Mouse (Mus musculus) cerebellum, adult 11 months (tissue): ENCODE data around the gene Gngt2.
A peak's percentile ranks its signal among the peaks of the same experiment; 100 is the strongest.

Experiments
- DNase-seq: peaks from one replicate; pipeline ENCODE4 v3.0.0; 2022

The Gngt2 gene

DNA sequence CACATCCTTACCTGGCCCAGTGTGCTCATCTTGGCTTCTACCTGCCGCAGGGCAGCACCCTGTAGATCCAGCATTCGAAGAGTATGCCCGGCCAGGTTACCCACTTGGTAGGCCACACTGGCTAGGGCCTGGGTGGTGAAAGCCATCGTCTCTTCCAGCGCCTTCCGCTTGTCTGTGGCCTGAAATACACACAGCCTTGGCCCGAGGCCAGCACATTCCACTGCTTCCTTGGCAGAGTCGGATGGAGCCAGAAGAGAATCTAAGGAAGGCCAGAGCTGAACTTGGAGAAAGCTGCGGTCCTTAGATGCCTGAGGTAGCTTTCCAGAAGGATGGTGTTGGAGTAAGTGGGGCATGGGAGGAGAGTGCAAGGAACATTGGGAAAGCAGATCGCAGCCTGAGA, at the start of gene Gngt2:
Gene Gngt2 (plus strand): TSS at position 158 of the 400 bp plus-strand sequence.
- no peak for DNase-seq

DNA sequence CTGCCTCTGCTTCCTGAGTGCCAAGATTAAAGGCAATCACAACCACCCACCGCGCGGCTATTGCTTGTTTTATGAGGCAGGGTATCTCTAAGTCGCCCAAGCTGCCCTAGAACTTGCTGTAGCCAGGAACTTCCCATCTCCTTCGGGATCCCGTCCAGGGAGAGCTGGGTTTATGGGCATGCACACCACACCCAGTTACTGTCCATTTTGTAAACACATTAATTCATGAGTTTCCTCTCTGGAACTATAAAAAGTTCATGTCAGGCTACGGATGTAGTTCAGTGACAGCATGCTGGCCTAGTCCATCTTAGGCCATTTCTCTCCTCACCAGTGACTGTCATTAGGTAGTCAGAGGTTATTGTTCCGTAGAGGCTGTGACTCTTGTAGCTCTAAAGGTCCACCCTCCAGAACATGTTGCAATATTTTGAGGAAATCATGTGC, 47.5 kb upstream of the Gngt2 start:
- no peak for DNase-seq

DNA sequence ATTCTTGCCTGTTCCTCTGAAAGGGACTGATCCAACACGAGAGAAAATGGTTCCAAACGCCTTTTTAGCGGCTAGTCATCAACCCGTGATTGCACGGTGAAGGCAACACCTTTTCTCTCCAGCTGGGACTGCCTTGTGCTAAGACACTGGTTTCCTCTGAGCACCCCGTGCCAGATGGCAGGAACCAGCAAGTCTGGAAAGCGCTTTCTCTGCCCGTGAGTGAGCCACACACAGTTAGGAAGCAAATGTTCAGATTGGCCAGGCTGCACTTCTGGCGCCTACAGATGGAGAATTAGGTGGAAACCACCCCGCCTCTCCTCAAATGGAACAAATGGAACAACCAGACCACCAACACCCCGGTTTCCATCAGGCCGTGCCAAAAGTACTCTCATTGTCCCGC, 45.2 kb upstream of the Gngt2 start:
- DNase-seq = peak; percentile 14

DNA sequence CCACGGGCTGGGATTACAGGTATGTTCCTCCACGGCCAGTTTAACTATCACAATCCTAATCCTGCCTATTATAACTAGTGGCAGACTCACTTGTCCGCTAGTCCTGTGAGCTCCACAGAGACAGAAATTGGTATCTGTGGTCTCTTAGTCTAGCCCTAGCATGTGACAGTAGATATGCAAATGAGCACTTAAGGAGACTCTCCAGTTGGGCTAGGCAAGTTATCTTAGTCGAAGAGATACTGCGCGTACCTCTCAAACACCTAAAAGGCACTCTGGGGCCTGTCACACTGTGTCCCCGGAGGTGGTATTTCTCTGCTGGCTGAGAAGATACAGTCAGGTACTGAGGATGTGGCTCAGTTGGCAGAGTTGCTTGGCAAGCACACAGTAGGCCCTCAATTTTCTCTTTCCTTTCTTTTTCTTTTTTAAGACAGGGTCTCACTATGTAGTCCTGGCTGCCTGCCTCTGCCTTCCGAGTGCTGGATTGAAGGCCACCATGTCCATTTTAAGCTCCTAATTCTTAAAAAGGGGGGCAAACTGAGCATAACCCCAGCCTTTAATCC, 44.0 kb upstream of the Gngt2 start:
- no peak for DNase-seq

DNA sequence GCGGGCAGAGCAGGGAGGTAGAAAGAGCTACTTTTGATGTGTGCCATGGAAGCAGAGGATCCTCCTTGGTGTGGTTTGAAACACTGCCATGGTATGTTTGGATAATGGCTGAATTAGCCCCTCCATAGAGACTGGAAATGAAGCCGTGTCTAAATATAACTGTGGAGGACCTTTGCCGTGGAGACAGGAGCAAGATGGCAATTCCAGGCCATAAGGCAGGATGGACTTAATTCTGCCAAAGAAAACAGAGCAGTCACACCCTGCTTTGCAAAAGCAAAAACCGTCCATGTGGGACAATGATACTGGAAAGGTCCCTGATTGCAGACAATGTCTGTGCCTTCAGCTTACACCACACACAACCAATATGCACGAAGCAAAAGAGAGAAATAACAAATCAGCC, 42.8 kb upstream of the Gngt2 start:
- DNase-seq = no peak

DNA sequence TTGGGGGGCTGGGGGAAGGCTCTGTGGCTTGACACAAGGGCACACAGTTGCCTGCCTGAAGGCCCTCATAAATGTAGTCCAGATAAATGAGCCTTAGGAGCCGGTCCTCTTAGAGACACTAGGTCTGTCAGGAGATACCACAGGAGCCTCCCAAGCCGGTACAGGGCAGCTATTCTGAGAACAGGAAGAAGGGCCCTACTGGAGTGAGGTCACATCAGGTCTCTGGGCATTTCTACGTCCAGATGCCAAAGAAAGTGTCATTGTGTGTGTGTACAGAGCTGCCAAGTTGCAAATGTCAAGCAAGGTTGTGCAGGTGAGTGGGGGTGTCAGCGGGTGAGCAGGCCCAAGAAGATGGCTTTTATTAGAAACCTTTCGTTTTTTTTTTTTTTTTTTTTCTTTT, 41.4 kb upstream of the Gngt2 start:
- DNase-seq = no peak

DNA sequence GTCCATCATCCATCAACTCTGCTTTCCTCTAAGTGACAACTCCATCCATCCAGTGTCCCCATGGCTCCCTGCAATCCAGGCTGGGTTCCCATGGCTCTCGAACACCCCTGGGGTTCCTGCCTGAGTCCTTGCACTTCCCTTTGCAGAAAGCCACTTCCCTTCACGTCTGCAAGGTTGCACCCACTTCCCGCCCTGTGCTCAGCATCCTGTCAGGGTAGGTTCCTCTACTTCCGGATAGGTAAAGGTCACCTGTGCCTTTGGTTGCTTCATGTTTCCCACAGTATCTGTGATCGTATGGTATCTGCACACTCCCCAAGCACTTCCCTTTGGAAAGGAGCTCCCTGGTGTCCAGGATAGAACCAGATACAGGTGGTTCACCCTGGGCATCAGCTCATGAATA, 32.0 kb upstream of the Gngt2 start:
- DNase-seq = no peak

DNA sequence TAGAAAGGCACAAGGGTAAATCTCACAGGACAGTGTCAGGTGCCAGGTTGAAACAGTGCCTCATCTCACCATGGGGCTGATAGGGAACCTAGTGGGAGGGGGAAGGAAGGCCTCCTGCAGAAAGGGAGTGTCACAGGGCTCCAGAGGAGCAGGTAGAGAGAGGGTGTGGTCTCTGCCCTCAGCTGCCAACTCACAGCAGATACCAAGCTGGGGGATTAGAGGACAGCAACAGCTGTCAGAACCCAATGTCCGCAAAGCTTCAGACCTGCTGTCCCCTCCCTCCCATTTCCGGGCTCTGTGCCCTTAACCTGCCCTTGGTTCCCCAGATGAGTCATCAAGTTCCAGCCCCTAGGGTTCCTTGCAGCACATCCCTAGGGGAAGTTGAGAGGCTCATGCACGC, 31.5 kb upstream of the Gngt2 start:
- DNase-seq = no peak

DNA sequence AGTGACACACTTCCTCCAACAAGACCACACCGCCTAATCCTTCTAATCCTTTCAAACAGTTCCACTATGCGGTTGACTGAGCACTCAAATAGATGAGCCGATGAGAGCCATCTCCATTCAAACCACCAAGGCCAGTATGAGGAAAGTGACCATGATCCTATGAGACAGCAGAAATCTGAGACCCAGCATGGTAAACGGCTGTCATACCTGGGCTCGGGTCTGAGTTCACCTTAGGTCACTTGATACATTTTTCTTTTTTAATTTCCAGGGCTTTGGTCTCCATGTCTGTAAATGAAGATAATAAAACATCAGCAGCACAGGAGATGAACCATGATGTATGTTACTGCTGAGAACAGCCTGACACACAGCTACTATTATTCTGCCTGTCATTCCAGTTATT, 29.1 kb upstream of the Gngt2 start:
- DNase-seq = no peak

DNA sequence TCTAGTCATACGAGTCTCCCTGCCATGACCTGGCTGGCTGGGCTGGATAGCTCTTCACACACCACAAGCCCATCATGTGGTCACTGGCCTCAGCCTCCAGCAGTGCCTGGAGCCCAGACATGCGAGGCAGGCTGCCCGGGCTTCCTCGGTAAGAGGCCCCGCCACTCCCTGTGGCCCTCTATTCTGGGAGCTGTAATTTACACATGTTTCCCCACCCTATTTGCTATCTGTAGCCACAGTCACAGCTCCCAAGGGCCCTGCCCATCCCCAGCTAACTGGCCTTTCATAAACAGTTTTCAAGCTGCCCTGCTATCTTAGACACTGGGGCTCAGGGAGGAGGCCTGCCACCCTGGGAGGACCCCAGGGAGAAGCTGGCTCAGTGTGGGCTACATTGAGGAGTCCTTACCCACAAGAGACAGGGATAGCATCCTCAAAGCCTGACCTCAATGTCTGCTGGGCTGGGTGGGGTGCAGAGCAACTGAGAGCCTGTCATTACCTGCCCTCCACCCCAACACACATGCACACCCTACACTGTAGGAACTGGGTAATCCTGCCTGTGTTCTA, 28.5 kb upstream of the Gngt2 start:
- DNase-seq = no peak

DNA sequence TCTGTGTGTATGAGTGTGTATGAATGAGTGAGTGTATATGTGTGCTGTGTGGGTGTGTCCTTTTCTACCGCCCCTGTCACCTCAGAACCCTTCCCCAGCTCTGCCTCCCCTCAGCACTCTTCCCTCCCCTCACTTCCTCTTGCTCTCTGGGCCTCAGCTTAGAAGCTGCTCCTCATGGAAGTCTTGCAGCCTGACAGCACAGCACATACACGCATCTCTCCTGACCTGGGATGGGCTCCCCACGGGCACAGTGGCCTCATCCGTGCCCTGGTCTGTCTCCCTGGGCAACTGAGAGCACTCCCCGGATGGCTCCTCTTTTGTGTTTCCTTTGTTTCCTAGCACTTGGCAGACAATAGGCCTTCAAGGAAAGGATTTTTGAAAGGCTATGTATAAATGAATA, 27.4 kb upstream of the Gngt2 start:
- no peak for DNase-seq

DNA sequence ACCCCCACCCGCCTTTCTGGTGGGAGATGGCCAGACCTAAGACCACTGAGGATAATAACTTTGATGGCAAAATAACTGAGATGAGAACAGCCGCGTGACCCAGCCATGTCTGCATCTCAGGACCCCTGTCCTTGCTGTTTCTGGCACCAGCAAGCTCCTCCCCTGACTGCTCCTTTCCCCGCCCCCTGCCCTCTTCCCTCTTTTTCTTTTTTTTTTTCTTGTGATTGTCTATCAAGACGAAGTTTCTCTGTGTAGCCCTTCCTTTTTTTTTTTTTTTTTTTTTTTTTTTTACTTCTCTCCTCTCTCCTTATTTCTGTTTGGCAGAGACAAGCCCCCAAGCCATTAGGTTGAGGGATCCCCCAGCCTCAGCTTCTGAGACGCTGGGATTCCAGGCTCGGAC, 26.2 kb upstream of the Gngt2 start:
- no peak for DNase-seq

DNA sequence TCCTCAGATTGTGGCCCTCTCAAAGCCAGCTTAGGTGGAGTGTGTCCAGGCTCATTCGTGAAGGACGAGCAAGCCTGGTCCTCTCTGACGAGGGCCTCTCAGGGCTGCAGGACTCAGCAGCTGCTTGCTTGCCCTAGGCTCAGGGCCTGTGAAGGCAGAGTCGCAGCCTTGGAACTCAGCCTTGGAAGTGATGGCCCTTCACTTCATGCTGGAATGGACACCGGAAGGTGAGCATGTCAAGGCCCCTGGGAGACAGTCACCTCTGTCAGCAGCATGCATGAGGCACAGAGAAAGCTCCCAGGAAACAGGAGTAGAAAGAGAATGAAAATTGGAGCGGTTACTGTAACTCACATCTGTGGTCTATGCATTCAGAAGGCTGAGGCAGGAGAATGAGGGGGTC, 25.3 kb upstream of the Gngt2 start:
- DNase-seq = no peak

DNA sequence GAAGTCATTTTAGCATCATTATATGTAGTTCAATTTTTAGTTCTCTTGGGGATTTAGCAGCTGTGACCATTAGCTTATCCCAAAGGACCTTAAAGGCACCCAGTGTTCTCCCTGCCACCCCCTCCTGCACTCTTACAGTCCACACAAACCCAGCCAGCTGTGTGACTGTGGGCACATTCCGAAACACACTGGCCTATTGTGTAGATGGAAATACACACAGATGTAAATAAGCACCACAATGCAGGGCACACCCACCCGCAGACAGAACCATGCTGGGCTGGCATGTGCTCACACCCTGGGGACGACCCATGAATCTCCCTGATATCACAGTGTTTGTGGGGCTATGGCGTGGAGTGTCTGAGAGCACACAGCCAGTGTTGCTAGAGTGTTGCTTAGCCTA, 24.8 kb upstream of the Gngt2 start:
- no peak for DNase-seq

DNA sequence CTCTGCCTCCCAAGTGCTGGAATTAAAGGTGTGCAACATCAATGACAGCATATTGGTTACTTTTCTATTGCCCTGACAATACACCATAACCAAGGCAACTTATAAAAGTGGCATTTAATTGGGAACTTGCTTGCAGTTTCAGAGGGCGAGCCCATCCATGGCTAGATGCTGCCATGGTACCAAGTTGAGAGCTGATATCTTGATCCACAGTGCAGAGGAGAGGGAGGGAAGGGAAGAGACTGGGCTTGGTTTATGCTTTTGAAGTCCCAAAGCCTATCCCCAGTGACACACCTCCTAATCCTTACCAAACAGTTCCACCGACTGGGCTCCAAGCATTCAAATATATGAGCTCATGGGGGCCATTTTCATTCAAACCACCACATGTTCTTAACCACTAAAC, 22.9 kb upstream of the Gngt2 start:
- no peak for DNase-seq

DNA sequence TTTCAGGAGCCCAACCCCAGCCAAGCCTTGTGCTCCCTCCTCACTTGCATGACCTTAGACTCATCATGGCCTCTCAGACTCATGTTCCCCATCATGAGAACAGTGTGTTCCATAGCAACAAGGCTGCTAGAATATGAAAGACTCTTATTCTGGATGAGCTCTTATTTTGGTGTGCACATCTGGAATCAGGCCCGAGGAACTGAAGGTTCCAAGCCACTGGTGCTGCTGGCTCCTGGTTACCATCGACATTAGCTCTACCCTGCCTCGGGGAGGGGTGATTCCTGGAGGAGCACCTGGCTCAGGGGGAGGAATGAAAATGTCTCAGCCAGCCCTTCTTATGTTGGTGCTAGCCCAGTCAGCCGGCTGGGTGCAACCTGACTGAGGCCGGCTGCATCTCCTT, 22.2 kb upstream of the Gngt2 start:
- no peak for DNase-seq

DNA sequence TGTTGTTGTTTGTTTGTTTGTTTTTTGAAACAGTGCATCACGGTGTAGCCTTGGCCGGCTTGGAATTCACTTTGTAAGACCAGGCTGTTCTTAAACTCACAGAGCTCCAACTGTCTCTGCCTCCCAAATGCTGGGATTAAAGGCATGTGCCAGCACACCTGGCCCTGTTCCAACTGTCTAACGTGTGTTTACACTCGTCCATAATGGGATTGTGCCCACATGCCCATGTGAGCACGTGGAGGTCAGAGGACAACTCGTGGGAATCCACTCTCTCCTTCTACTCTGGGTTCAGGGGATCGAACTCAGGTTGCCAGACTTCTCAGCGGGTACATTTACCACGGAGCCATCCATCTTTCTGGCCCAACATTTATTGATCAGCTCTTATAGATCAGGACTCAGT, 21.6 kb upstream of the Gngt2 start:
- DNase-seq = no peak

DNA sequence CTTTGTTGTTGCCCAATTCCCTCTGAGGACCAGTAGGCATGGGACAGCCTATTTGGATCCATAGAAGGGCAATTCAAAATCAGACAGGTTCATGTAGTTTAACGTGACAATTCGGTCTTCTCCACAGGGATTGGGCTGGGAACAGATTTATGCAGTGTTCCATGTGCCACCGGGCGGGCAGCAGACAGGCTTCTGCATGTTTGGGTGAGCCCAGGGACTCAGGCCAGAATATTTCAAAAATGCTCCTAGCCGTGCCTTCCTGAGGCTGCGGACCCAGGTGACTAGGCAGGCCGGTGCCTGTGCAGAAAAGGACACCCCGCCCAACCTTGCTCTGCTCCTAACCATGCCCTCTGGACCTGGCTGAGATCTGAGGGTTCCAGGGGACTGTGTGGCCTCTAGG, 17.9 kb upstream of the Gngt2 start:
- DNase-seq = no peak

DNA sequence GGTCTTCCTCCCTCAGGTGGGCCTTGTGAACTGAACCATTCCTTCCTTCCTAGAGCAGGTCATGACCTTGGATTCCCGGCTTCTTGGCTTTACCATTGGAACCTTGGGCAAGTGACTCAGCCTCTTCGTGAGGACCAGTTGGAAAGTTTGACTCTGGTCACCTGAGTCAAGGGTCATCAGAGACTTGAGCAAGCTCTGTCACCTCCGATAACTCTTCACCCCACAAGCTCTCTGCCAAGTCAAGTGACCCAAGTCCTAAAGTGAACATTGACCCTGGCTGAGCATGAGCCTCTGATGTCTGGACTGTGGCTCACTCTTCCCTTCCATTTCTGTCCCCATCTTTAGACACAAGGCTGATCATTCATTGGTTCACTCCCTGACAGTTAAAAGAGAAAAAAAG, 15.5 kb upstream of the Gngt2 start:
- DNase-seq = no peak

DNA sequence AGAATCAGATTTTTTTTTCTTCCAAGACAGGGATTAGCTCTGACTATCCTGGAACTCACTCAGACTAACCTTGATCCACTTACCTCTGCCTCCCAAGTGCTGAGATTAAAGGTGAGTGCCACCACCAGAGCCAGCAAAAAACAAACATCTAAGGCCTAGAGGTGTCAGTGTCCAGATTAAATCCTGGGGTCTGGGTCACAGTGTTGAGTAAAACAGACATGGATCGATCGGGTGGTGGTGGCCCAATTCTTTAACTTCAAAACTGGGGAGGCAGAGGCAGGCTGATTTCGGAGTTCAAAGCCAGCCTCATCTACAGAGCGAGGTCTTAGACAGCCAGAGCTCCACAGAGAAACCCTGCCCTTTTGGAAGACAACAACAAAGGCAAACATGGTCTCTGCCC, 14.6 kb upstream of the Gngt2 start:
- DNase-seq = no peak

DNA sequence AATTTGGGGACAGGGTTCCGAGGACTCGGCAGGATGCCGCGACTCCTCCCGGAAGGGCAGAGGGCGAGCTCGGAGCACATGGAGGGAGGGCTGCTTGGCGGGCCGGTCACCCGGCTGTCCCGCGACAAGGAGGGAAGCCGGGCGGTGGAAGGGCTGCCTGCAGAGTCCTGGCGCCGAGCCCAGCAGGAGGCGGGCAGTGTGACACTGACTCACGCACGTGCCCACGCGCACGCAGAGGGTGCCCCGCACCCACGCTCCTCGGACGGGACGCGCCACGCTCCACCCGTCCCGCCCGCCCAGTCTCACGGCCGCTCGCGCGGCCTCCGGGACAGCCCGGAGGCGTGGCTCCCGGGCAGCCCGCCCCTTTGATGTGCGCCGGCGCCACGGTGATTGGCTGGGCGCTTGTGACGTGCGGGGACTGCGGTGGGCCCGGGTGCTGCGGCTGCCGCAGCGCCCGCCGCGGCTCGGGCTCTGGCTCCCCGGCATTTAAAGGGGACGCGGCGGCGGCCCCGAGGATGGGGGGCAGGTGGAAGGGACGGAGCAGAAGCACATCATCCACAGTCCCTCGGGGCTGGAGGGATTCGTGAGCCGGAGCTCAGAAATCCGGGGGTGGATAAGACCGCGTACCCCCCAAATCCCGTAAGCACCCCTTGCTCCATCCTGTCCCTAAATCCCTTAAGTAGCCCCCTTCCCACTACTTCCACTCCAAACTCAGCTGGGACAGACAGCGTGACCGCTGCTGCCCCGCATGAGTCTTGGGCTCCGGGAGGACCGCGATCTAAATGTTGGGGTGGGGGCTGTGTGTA, 12.7 kb upstream of the Gngt2 start, which contains the start of gene Phospho1:
Gene Phospho1 (plus strand): TSS at position 429 of the 806 bp plus-strand sequence.
- DNase-seq = peak; percentile 91

DNA sequence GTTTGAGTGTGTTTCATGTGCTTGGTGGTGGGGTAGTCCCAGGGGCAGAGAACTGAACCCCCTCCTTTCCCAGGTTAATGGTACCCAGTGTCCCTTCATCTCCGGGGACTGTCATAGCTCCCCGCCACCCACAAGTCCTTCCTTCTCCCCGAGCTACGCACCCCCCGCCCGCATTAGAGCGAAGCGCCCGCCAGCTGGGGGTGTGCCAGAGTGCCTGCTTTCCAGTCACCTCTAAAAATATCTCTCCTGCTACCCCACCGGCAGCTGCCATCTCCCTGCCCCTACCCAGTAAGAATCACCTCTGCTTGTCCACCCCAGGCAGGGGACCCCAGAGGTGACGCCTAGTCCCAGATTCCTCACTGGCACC, 12.2 kb upstream of the Gngt2 start:
- peak; percentile 70 for DNase-seq

DNA sequence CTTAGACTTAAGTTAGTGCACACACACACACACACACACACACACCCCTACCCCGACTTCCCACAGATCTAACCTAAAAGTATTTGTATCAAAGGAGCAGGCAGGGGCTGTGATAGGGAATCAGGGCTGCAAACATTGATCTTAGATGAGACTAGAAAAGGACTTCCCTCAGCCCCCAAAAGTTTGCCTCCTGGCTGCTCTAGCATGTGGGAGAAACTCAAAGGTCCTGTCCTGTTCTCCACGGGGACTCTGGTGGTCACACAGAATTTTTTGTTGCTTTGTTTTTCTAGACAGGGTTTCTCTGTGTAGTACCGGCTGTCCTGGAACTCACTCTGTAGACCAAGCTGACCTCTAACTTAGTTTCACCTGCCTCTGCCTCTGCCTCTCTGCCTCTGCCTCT, 11.4 kb upstream of the Gngt2 start:
- no peak for DNase-seq

DNA sequence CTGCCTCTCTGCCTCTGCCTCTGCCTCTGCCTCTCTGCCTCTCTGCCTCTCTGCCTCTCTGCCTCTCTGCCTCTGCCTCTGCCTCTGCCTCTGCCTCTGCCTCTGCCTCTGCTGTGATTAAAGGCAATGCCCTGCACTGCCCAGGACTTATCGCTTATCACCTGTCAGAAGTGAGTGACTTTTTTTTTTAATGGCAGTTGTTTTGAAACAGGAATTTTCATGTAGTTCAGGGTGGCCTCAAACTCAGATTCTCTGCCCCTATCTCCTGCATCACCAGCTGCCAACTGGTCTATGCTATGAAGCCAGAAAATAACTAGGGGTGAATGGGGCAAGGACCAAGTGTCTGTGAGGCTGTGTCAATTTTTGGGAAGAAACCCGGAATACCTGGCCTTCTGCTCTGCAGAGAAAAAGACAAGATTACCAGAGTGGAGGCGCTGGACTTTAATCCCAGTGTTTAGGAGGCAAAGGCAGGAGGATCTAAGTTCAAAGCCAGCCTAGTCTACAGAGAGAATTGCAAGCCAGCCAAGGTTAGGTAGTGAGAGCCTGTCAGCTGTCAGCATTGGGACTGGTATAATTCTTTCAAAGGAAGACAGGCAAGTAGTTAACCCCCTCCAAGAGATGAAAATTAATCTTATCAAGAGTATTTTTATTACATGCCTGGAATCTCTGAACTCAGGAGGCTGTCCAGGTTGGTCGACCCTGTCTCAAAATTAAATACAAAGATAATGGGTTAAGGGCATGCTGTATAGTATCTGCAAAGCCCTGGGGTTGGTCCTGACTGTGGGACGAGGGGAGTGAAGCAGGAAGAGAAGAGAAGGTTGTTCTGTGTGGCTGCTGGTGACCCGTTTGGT, 10.5 kb upstream of the Gngt2 start:
- no peak for DNase-seq
